Mouse (Mus musculus) forebrain, embryonic 12.5 days (tissue): Measurements from ENCODE around the gene Usp34. TPM values are rescaled to one million over a fixed set of nuclear protein-coding genes. Genes with fewer than 3 reads are reported as not detected.

Experiments
- ATAC-seq: fragments of 200-750 bp; cut with Nextera tagmentation; 2 replicates; pipeline ENCODE4 v1.8.0; 2017; ENCODE audit warnings: moderate TSS enrichment; ENCODE audit not compliant: low FRiP score
- H3K27ac ChIP-seq: fragments of 300-500 bp; sonication (generic); 2 replicates; pipeline ENCODE4 v1.5.1; 2016; ENCODE audit warnings: mild to moderate bottlenecking
- H3K27me3 ChIP-seq: fragments of 300-500 bp; sonication (generic); 2 replicates; pipeline ENCODE4 v1.6.1; 2016; ENCODE audit warnings: mild to moderate bottlenecking
- H3K36me3 ChIP-seq: fragments of 300-500 bp; sonication (generic); replicated peaks from 2 replicates; pipeline ENCODE4 v1.6.1; 2016; ENCODE audit warnings: mild to moderate bottlenecking
- H3K4me1 ChIP-seq: fragments of 300-500 bp; sonication (generic); 2 replicates; pipeline ENCODE4 v1.6.1; 2016
- H3K4me2 ChIP-seq: fragments of 300-500 bp; sonication (generic); 2 replicates; pipeline ENCODE4 v1.6.1; 2016; ENCODE audit warnings: mild to moderate bottlenecking, moderate library complexity
- H3K4me3 ChIP-seq: fragments of 300-500 bp; sonication (generic); replicated peaks from 2 replicates; pipeline ENCODE4 v1.5.1; 2016; ENCODE audit warnings: mild to moderate bottlenecking
- H3K9ac ChIP-seq: fragments of 300-500 bp; sonication (generic); 2 replicates; pipeline ENCODE4 v1.6.1; 2016; ENCODE audit warnings: mild to moderate bottlenecking
- H3K9me3 ChIP-seq: fragments of 300-500 bp; sonication (generic); 2 replicates; pipeline ENCODE4 v1.6.1; 2016
- WGBS: fragments of 180-500 bp; shearing (Covaris S2); methylation state at CpG from one replicate; pipeline ENCODE4 v1.1.7; 2016; 5-methylcytosine and 5-hydroxymethylcytosine counted together
- microRNA-seq: library from miRNA; unstranded; fragments of <30 nt; microRNA quantifications from one replicate; pipeline ENCODE4, GENCODE M21; 2017
- polyA plus RNA-seq: library from polyadenylated mRNA; unstranded; fragments of >200 nt; fragmentation: Nextera tagmentation; extraction: Ambion mirVana; gene quantifications from 2 replicates; pipeline ENCODE4 v1.2.1, GENCODE M21; 2016

Gene Usp34
- polyA plus RNA-seq, 1 experiment from 2014 or later, result 32.1 TPM

- no peak within 1 kb of the TSS for H3K9ac ChIP-seq
- no peaks in the 10 kb centered on the region for H3K9me3 ChIP-seq
- no peak for ATAC-seq
- H3K36me3 ChIP-seq, result no peaks in the 10 kb centered on the region
- no peak within 1 kb of the TSS for H3K4me3 ChIP-seq
- H3K27me3 ChIP-seq, result no peaks in the 10 kb centered on the region
- H3K4me1 ChIP-seq, result 0 out of 2 replicates have a peak, but pooled peaks cover 3% of the 10 kb centered on the region
- H3K4me2 ChIP-seq, result no peak within 1 kb of the TSS
- WGBS, result 33% methylated on average over 5 of the region's 5 CpGs
- H3K27ac ChIP-seq, result no peak within 1 kb of the TSS
Measured at GRCm38 (mm10) chr11:23520473-23521205, 213.9 kb downstream of the Usp34 start, which contains the start of gene 1700093K21Rik. Gene 1700093K21Rik, minus strand, starts transcription at chr11:23521155.

- Histone ChIP-seq H3K4me3 (no peak overlapping the region), H3K4me1 (no peaks in the 10 kb centered on the region)
- WGBS, result 94% methylated on average over 2 of the region's 2 CpGs
Measured at GRCm38 (mm10) chr11:23537446-23537845, 230.8 kb downstream of the Usp34 start.

More at GRCm38 (mm10) chr11:23537446-23537845, 230.8 kb downstream of the Usp34 start:
- Histone ChIP-seq H3K4me2 (no peak overlapping the region), H3K9me3 (no peaks in the 10 kb centered on the region), H3K27me3 (no peaks in the 10 kb centered on the region), H3K36me3 (no peaks in the 10 kb centered on the region), H3K27ac (no peak overlapping the region), H3K9ac (no peak overlapping the region)
- ATAC-seq, result no peak

Small RNA genes within 50 kb of the gene (microRNA-seq; reads per million reads assigned to microRNA genes)
- not detected for gene Gm47279

Other genes starting within 250 kb of the Usp34 start
- 169 and 171 TPM in 2 replicates for gene Xpo1, start 50.9 kb upstream of the Usp34 start, polyA plus RNA-seq
- 170 and 171 TPM in 2 replicates for gene Ahsa2, start 191.1 kb downstream of the Usp34 start, polyA plus RNA-seq
- not detected in 2 replicates for gene 1700093K21Rik, start 214.3 kb downstream of the Usp34 start, polyA plus RNA-seq